Mouse (Mus musculus) frontal cortex, adult (tissue): ENCODE measurements around the gene Tbx22.

ENCODE experiments used
- ATAC-seq: cut with Nextera tagmentation; 2 replicates; pipeline ENCODE4 v1.9.2; 2017; ENCODE audit warnings: mild to moderate bottlenecking, moderate library complexity, mixed read lengths; ENCODE audit not compliant: low TSS enrichment

Gene Tbx22

GRCm38 (mm10) chrX:107667664-107668063 lies at the start of gene Tbx22:
Gene Tbx22 (plus strand): TSS chrX:107667964.
- ATAC-seq: no peak

DNA sequence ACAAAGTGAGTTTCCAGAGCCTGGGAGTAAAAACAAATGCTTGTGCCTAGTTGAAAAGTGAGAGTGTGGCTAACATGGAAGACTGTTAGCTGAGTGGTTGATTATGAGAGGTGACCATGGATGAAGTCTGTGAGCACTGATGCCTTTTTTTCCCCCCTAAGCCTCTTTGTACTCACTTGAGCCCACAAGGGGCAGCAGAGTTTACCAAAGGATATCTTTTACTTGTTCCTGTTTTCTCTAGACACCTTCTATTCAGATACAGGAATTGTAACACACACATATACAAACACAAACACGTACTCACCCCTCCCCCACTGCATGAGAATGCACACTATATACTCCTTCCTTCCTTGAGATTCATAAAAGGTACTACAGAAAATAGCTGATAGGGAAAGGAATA lies 913 bp downstream of the Tbx22 start:
- ATAC-seq: no peak

- peak; percentile 47 for ATAC-seq
These were observed 11.4 kb downstream of the Tbx22 start for GRCm38 (mm10) chrX:107679203-107679602.

DNA sequence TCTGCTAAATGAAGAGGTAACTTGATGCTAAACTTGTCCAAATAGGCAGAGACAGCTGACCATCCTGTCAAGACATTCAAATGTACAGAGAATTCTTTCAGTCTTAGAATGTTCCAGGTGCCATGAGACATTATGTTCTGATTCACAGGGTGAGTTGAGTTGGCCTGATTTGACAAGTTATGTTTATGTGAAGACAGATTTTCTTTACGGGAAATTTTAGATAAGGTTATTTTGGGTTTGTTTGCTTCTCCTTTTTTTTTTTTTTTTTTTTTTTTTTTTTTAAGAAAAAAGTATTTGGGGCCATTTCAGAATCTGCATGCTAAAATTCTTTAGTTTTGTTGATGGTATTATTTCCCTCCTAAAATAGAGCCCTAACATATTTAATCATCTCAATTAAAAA lies 40.8 kb downstream of the Tbx22 start:
- ATAC-seq: no peak

DNA sequence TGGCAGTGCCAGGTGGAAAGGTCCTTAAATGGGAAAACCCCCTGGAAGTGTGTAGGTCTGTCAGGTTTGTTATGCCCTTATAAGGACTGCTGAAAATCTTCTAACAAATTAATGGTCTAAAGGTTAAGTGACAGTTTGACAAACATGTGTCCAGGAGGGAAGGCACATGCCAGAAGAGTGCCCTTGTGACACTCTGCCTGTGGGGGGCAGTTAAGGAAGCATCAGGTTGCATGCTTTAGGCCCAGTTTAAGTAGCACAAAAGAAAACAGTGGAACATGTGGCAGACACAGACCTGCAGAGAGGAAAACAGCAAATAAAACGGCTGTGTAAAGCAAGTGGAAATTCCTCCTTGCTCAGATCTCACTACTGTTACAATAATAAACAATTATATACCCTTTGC lies 55.8 kb downstream of the Tbx22 start:
- no peak for ATAC-seq
